Mouse (Mus musculus) ES-E14 (cell line): ENCODE measurements around the gene St7.

ENCODE experiments used
- ZC3H11A ChIP-seq: IDR thresholded peaks from 2 replicates; pipeline ENCODE4 v1.6.1; 2012; ENCODE audit warnings: low read depth, mild to moderate bottlenecking, inconsistent platforms, low read length, borderline replicate concordance
- ZNF384 ChIP-seq: IDR thresholded peaks from 2 replicates; pipeline ENCODE4 v1.6.1; 2012; ENCODE audit warnings: low read depth, low read length, inconsistent platforms

- TF ChIP-seq ZC3H11A (no peak), ZNF384 (no peak)
These were observed 202.8 kb downstream of the St7 start for GRCm38 (mm10) chr6:17895562-17895961.
